Mouse (Mus musculus): Measurements from ENCODE around the gene Cbx4.

- no peak for TF ChIP-seq CTCF (IDR thresholded peaks at IDR 0.05; ENCODE audit: low read depth)
- no peak for TF ChIP-seq EP300 (optimal IDR thresholded peaks at IDR 0.05)
Measured at GRCm38 (mm10) chr11:119108573-119109263, 22.7 kb upstream of the Cbx4 start.
